Mouse (Mus musculus) heart, embryonic 15.5 days (tissue): ENCODE data around the gene Tuba4a. TPM values are rescaled to one million over a fixed set of nuclear protein-coding genes. Genes with fewer than 3 reads are reported as not detected.

Source experiments
- ATAC-seq: fragments of 200-750 bp; cut with Nextera tagmentation; replicated peaks from 2 replicates; pipeline ENCODE4 v1.8.0; 2017; ENCODE audit warnings: low read depth, moderate TSS enrichment; ENCODE audit not compliant: insufficient number of reproducible peaks, insufficient read depth, low FRiP score
- H3K27ac ChIP-seq: fragments of 300-500 bp; sonication (generic); 2 replicates; pipeline ENCODE4 v1.5.1; 2015; ENCODE audit warnings: mild to moderate bottlenecking, inconsistent platforms
- H3K27me3 ChIP-seq: fragments of 300-500 bp; sonication (generic); 2 replicates; pipeline ENCODE4 v1.6.1; 2015; ENCODE audit warnings: inconsistent platforms
- H3K36me3 ChIP-seq: fragments of 300-500 bp; sonication (generic); 2 replicates; pipeline ENCODE4 v1.6.1; 2015; ENCODE audit warnings: mild to moderate bottlenecking, inconsistent platforms
- H3K4me1 ChIP-seq: fragments of 300-500 bp; sonication (generic); replicated peaks from 2 replicates; pipeline ENCODE4 v1.6.1; 2015; ENCODE audit warnings: inconsistent platforms
- H3K4me2 ChIP-seq: fragments of 300-500 bp; sonication (generic); 2 replicates; pipeline ENCODE4 v1.6.1; 2015; ENCODE audit warnings: inconsistent platforms, mild to moderate bottlenecking, moderate library complexity
- H3K4me3 ChIP-seq: fragments of 300-500 bp; sonication (generic); 2 replicates; pipeline ENCODE4 v1.5.1; 2015; ENCODE audit warnings: mild to moderate bottlenecking, inconsistent platforms
- H3K9ac ChIP-seq: fragments of 300-500 bp; sonication (generic); 2 replicates; pipeline ENCODE4 v1.6.1; 2015; ENCODE audit warnings: mild to moderate bottlenecking, inconsistent platforms
- H3K9me3 ChIP-seq: fragments of 300-500 bp; sonication (generic); replicated peaks from 2 replicates; pipeline ENCODE4 v1.6.1; 2016; ENCODE audit warnings: inconsistent platforms
- WGBS: fragments of 180-500 bp; shearing (Covaris S2); methylation state at CpG from one replicate; pipeline ENCODE4 v1.1.7; 2015; ENCODE audit warnings: mixed read lengths; 5-methylcytosine and 5-hydroxymethylcytosine counted together
- polyA plus RNA-seq: library from polyadenylated mRNA; unstranded; fragments of >200 nt; fragmentation: Nextera tagmentation; extraction: Ambion mirVana; gene quantifications from 2 replicates; pipeline ENCODE4 v1.2.1, GENCODE M21; 2015

Gene Tuba4a
- polyA plus RNA-seq, 1 experiment from 2014 or later, result 41.9 TPM

GRCm38 (mm10) chr1:75208967-75209678 lies 10.5 kb downstream of the Tuba4a start:
- Histone ChIP-seq H3K36me3 (peaks cover 13% of the 10 kb centered on the region), H3K9ac (peak overlapping the region; percentile 58), H3K4me3 (peak overlapping the region; percentile 48), H3K4me2 (peak overlapping the region; percentile 80), H3K4me1 (peaks cover 32% of the 10 kb centered on the region), H3K9me3 (no peaks in the 10 kb centered on the region), H3K27ac (no peak overlapping the region), H3K27me3 (peaks cover 8% of the 10 kb centered on the region; the same call in 1 of the 2 replicates)
- ATAC-seq, result no peak
- WGBS, result 12% methylated on average over 34 of the region's 34 CpGs

DNA sequence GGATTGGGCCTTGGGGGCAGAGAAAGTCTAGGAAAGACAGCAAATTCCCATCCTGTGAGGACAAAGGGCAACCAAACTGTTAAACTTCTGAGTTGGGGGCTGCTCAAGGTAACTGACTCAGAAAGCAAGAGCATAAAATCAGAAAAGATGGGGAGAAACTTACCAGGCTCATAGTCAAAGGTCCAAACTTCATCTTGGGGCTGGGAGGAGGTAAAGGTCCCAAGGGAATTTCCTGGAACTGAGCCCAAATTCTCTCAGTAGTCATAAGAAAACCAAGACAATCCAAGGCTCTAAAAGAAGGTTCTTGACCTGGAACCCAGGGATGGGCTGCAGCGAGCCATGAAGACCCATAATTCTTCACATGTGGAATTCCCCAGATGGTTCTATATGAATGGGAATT lies 18.4 kb downstream of the Tuba4a start:
- no peak overlapping the region for H3K4me2 ChIP-seq
- no peak overlapping the region for H3K9ac ChIP-seq
- 73% methylated on average over 1 of the region's 1 CpGs for WGBS
- H3K36me3 ChIP-seq, result peaks cover 39% of the 10 kb centered on the region
- H3K27ac ChIP-seq, result no peak overlapping the region
- H3K4me1 ChIP-seq, result no peaks in the 10 kb centered on the region
- H3K4me3 ChIP-seq, result no peak overlapping the region
- H3K9me3 ChIP-seq, result no peaks in the 10 kb centered on the region
- ATAC-seq, result no peak
- H3K27me3 ChIP-seq, result no peaks in the 10 kb centered on the region

DNA sequence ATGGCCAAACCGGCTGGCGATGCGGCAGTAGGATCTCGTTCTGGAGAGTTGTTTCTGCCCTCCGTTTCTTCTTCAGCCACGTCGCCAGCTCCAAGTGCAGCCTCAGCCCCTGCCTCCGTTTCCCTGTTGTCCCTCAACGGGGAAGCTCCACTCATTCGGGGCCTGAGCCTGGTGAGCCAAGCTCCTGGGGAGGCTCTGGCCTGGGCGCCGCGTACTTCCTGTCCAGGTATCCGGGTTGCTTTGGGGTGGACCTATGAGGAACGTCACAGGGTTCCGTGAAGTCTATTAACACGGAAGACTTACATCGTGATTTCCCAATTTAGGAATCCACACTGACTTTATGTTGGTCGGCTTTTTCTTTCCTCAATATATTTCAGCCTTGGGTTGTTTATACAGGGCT lies 27.2 kb downstream of the Tuba4a start:
- peak; percentile 44; the same call in 1 of the 2 replicates for ATAC-seq
- Histone ChIP-seq H3K36me3 (peaks cover 34% of the 10 kb centered on the region), H3K9ac (peak overlapping the region; percentile 63), H3K9me3 (no peaks in the 10 kb centered on the region), H3K4me3 (peak overlapping the region; percentile 83), H3K27me3 (no peaks in the 10 kb centered on the region), H3K4me1 (peaks cover 23% of the 10 kb centered on the region), H3K27ac (peak overlapping the region; percentile 90), H3K4me2 (peak overlapping the region; percentile 71)
- under 1% methylated on average over 19 of the region's 19 CpGs for WGBS

GRCm38 (mm10) chr1:75191622-75192402 lies 27.9 kb downstream of the Tuba4a start, which contains the start of the genes Ankzf1 and Atg9a:
Gene Ankzf1 (plus strand): TSS chr1:75192151.
Gene Atg9a (minus strand): TSS chr1:75192196.
- Histone ChIP-seq H3K4me1 (peaks cover 23% of the 10 kb centered on the region), H3K36me3 (peaks cover 34% of the 10 kb centered on the region), H3K9me3 (no peaks in the 10 kb centered on the region), H3K9ac (peak within 1 kb of the TSS; percentile 80), H3K4me3 (peak within 1 kb of the TSS; percentile 83), H3K27me3 (no peaks in the 10 kb centered on the region), H3K27ac (peak within 1 kb of the TSS; percentile 90), H3K4me2 (peak within 1 kb of the TSS; percentile 76)
- WGBS, result under 1% methylated on average over 56 of the region's 56 CpGs
- peak; percentile 99 for ATAC-seq

GRCm38 (mm10) chr1:75191258-75191621 lies 28.4 kb downstream of the Tuba4a start:
- ATAC-seq, result no peak
- H3K4me2 ChIP-seq, result peak overlapping the region; percentile 76
- H3K27me3 ChIP-seq, result no peaks in the 10 kb centered on the region
- H3K9me3 ChIP-seq, result no peaks in the 10 kb centered on the region
- peaks cover 23% of the 10 kb centered on the region for H3K4me1 ChIP-seq
- peak overlapping the region; percentile 89 for H3K27ac ChIP-seq
- peak overlapping the region; percentile 80 for H3K9ac ChIP-seq
- H3K36me3 ChIP-seq, result peaks cover 35% of the 10 kb centered on the region
- 42% methylated on average over 5 of the region's 5 CpGs for WGBS
- H3K4me3 ChIP-seq, result peak overlapping the region; percentile 83

DNA sequence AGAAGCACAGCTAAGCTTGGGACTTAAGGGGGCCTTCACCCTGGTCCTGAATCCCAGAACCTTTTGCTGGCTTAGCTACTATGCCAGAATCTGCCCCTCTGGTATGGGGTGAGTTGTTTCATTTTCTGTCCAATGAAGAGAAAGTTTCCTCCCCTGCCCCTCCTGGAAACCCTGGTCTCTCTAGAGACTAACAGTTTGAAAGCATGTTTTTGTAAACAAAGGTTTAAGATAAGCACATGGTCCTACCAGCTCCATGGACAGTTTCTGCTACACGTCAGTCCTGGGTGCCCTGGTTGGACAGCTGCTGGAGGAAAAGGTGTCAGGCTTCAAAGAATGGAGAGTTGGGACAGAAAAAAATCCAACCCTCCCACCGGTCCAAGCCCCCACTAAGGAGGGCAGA lies 29.1 kb downstream of the Tuba4a start:
- Histone ChIP-seq H3K4me3 (peak overlapping the region; percentile 83), H3K27ac (no peak overlapping the region), H3K4me1 (peaks cover 23% of the 10 kb centered on the region), H3K36me3 (peaks cover 35% of the 10 kb centered on the region), H3K27me3 (no peaks in the 10 kb centered on the region), H3K4me2 (peak overlapping the region; percentile 76), H3K9ac (peak overlapping the region; percentile 80), H3K9me3 (no peaks in the 10 kb centered on the region)
- WGBS, result 52% methylated on average over 2 of the region's 2 CpGs
- no peak for ATAC-seq

DNA sequence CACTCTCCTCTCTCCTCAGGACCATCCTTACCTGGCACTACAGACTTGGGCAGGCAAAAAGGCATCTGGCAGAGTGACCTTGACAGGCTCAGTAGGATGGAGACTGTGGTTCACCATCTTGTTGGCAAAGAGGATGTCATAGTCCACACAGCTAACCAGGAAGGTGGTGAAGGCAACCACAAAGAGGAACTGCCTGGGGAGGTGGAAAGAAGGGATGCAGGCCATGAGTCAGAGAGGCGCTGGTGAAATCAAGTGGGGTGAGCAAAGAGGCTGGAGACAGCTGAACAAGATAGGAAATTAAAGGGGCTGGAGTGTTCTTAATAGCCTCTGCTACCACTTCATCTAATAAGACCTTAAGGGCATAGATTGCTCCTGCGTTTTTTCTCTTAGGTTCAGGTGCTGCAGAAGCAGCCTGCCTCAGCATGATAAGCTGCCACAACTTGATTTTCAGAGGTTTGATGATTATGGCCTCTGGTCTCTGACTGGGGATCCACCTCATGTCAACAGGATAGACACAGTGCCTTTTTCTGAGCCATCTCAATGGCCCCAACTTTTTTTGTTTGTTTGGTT lies 31.7 kb downstream of the Tuba4a start:
- no peak for ATAC-seq
- Histone ChIP-seq H3K36me3 (peaks cover 41% of the 10 kb centered on the region), H3K4me3 (no peak overlapping the region), H3K4me2 (no peak overlapping the region), H3K9me3 (no peaks in the 10 kb centered on the region), H3K27me3 (no peaks in the 10 kb centered on the region), H3K9ac (no peak overlapping the region), H3K4me1 (peaks cover 15% of the 10 kb centered on the region), H3K27ac (no peak overlapping the region)
- WGBS, result 74% methylated on average over 2 of the region's 2 CpGs

DNA sequence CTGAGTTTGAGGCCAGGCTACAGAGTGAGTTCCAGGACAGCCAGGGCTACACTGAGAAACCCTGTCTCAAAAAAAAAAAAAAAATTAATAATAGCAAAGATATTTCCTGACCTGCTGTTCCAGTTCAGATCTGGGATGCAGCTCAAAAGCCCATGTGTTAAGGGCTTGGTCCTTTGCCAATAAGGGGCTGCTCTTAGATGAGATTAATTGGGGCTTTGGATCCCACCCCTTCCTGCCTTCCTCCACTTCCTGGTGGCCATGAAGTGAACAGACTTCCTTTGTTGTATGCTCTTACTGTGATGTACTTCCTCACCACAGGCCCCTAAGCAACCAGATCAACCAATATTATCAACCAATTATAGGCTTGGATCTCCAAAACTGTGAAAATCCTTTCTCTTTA lies 32.5 kb downstream of the Tuba4a start:
- no peak overlapping the region for H3K9ac ChIP-seq
- no peak overlapping the region for H3K27ac ChIP-seq
- H3K27me3 ChIP-seq, result no peaks in the 10 kb centered on the region
- ATAC-seq, result no peak
- no peaks in the 10 kb centered on the region for H3K9me3 ChIP-seq
- peaks cover 13% of the 10 kb centered on the region for H3K4me1 ChIP-seq
- no peak overlapping the region for H3K4me2 ChIP-seq
- no peak overlapping the region for H3K4me3 ChIP-seq
- H3K36me3 ChIP-seq, result peaks cover 50% of the 10 kb centered on the region

DNA sequence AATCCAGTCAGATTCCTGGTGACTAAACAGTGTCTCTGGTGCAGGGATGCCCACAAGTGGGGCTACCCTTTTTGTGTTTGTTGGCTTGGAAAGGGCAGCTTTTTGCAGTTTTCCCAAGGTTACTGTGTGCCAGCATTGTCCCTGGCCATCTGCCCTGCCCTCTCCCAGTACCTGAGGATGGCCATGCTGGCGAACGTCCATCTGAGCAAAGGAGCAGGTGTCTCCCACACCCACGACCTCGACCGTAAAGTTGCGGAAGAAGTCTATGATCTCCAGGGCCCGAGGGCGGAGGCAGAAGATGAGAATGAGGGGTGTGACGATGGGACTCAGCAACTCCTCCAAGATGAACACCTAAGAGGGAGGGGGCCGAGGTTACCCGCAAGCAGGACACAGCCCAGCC lies 34.2 kb downstream of the Tuba4a start:
- 89% methylated on average over 11 of the region's 11 CpGs for WGBS
- Histone ChIP-seq H3K4me2 (no peak overlapping the region), H3K36me3 (peaks cover 57% of the 10 kb centered on the region), H3K4me3 (no peak overlapping the region), H3K4me1 (peaks cover 8% of the 10 kb centered on the region), H3K27me3 (no peaks in the 10 kb centered on the region), H3K27ac (no peak overlapping the region), H3K9ac (no peak overlapping the region), H3K9me3 (no peaks in the 10 kb centered on the region)
- no peak for ATAC-seq

DNA sequence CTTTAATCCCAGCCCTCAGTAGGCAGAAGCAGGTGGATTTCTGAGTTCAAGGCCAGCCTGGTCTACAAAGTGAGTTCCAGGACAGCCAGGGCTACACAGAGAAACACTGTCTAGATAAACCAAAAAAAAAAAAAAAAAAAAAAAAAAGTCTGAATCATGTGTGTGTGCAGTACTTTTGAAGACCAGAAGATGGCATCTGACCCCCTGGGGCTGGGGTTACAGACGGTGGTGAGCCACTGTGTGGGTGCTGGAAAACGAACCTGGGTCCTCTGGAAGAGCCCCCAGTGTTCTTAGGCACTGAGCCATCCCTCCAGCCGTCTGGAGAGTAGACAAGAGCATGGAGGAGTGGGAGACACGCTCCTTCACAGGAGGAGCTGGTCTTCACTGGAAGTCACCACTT lies 37.5 kb downstream of the Tuba4a start:
- H3K4me2 ChIP-seq, result no peak overlapping the region
- no peaks in the 10 kb centered on the region for H3K9me3 ChIP-seq
- peaks cover 50% of the 10 kb centered on the region for H3K36me3 ChIP-seq
- no peak overlapping the region for H3K9ac ChIP-seq
- H3K4me1 ChIP-seq, result peaks cover 14% of the 10 kb centered on the region
- WGBS, result 64% methylated on average over 4 of the region's 4 CpGs
- H3K4me3 ChIP-seq, result no peak overlapping the region
- no peak for ATAC-seq
- H3K27ac ChIP-seq, result no peak overlapping the region
- no peaks in the 10 kb centered on the region for H3K27me3 ChIP-seq

- WGBS, result 79% methylated on average over 4 of the region's 4 CpGs
- H3K9ac ChIP-seq, result no peak overlapping the region
- H3K4me1 ChIP-seq, result peaks cover 14% of the 10 kb centered on the region
- no peak overlapping the region for H3K4me2 ChIP-seq
- H3K27me3 ChIP-seq, result no peaks in the 10 kb centered on the region
- H3K9me3 ChIP-seq, result no peaks in the 10 kb centered on the region
- H3K4me3 ChIP-seq, result no peak overlapping the region
- H3K36me3 ChIP-seq, result peaks cover 48% of the 10 kb centered on the region
- H3K27ac ChIP-seq, result no peak overlapping the region
- ATAC-seq, result no peak
These were observed 38.2 kb downstream of the Tuba4a start for GRCm38 (mm10) chr1:75181377-75181870.
